Mouse (Mus musculus) stomach, embryonic 16.5 days (tissue): ENCODE measurements around the gene Rapgef5. TPM values are rescaled to one million over a fixed set of nuclear protein-coding genes. Genes with fewer than 3 reads are reported as not detected.

Experiments used
- ATAC-seq: fragments of 200-750 bp; cut with Nextera tagmentation; 2 replicates; pipeline ENCODE4 v1.8.0; 2017; ENCODE audit warnings: moderate number of reproducible peaks, moderate TSS enrichment; ENCODE audit not compliant: insufficient read depth, low FRiP score
- H3K27ac ChIP-seq: fragments of 300-500 bp; sonication (generic); 2 replicates; pipeline ENCODE4 v1.5.1; 2014; ENCODE audit warnings: low read length
- H3K27me3 ChIP-seq: fragments of 300-500 bp; sonication (generic); 2 replicates; pipeline ENCODE4 v1.6.1; 2014; ENCODE audit warnings: low read length, control low read depth, mixed read lengths; ENCODE audit not compliant: control insufficient read depth, insufficient read depth
- H3K36me3 ChIP-seq: fragments of 300-500 bp; sonication (generic); 2 replicates; pipeline ENCODE4 v1.6.1; 2014; ENCODE audit warnings: low read length; ENCODE audit not compliant: control insufficient read depth, insufficient read depth
- H3K4me1 ChIP-seq: fragments of 300-500 bp; sonication (generic); 2 replicates; pipeline ENCODE4 v1.6.1; 2014; ENCODE audit warnings: low read length, control low read depth, mixed read lengths; ENCODE audit not compliant: control insufficient read depth, insufficient read depth
- H3K4me2 ChIP-seq: fragments of 300-500 bp; sonication (generic); 2 replicates; pipeline ENCODE4 v1.6.1; 2014; ENCODE audit warnings: low read depth, low read length, mixed read lengths
- H3K4me3 ChIP-seq: fragments of 300-500 bp; sonication (generic); replicated peaks from 2 replicates; pipeline ENCODE4 v1.5.1; 2014; ENCODE audit warnings: mild to moderate bottlenecking, low read length
- H3K9ac ChIP-seq: fragments of 300-500 bp; sonication (generic); 2 replicates; pipeline ENCODE4 v1.6.1; 2014; ENCODE audit warnings: low read length
- H3K9me3 ChIP-seq: fragments of 300-500 bp; sonication (generic); replicated peaks from 2 replicates; pipeline ENCODE4 v1.6.1; 2016; ENCODE audit warnings: low read length, control low read depth; ENCODE audit not compliant: control insufficient read depth
- WGBS: fragments of 180-500 bp; shearing (Covaris S2); extraction: QIAGEN DNeasy Blood & Tissue Kit; methylation state at CpG from one replicate; pipeline ENCODE4 v1.1.7; 2014; 5-methylcytosine and 5-hydroxymethylcytosine counted together
- polyA plus RNA-seq: library from polyadenylated mRNA; unstranded; fragments of >200 nt; fragmentation: Nextera tagmentation; extraction: Ambion mirVana; gene quantifications from 2 replicates; pipeline ENCODE4 v1.2.1, GENCODE M21; 2015

Rapgef5 gene
- polyA plus RNA-seq, 1 experiment from 2014 or later: 8.3 TPM

GRCm38 (mm10) chr12:117524311-117525013, 8.2 kb downstream of the Rapgef5 start:
- 55% methylated on average over 9 of the region's 9 CpGs for WGBS
- Histone ChIP-seq H3K27ac (no peak overlapping the region), H3K4me2 (no peak overlapping the region), H3K4me3 (no peak overlapping the region), H3K36me3 (no peaks in the 10 kb centered on the region), H3K9me3 (no peaks in the 10 kb centered on the region), H3K4me1 (peaks cover 3% of the 10 kb centered on the region; the same call in 1 of the 2 replicates), H3K27me3 (no peaks in the 10 kb centered on the region), H3K9ac (no peak overlapping the region)
- no peak for ATAC-seq

DNA sequence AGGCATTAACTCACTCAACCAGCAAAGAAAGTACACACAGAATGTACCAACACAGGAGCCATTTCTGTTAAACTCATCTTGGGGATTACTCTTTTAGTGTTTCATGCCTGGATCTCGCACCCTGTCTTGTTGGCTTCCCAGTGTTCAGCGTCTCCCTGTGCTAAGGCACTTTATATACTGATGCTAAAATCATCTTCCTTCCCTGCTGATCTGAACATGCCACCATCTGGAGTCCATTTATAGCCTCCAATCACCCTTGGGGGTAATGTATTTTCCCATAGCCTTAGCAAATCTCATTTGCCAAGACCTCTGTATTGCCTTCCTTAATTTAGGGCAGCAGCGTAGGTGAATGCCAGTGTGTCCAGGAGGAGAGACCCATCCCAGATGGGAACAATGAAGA, 11.6 kb downstream of the Rapgef5 start:
- no peak overlapping the region for H3K4me2 ChIP-seq
- 0 out of 2 replicates have a peak, but pooled peaks cover 4% of the 10 kb centered on the region for H3K27me3 ChIP-seq
- peaks cover 3% of the 10 kb centered on the region; the same call in 1 of the 2 replicates for H3K4me1 ChIP-seq
- H3K27ac ChIP-seq: no peak overlapping the region
- H3K4me3 ChIP-seq: no peak overlapping the region
- 85% methylated on average over 3 of the region's 3 CpGs for WGBS
- no peaks in the 10 kb centered on the region for H3K36me3 ChIP-seq
- H3K9me3 ChIP-seq: no peaks in the 10 kb centered on the region
- H3K9ac ChIP-seq: no peak overlapping the region
- ATAC-seq: no peak

DNA sequence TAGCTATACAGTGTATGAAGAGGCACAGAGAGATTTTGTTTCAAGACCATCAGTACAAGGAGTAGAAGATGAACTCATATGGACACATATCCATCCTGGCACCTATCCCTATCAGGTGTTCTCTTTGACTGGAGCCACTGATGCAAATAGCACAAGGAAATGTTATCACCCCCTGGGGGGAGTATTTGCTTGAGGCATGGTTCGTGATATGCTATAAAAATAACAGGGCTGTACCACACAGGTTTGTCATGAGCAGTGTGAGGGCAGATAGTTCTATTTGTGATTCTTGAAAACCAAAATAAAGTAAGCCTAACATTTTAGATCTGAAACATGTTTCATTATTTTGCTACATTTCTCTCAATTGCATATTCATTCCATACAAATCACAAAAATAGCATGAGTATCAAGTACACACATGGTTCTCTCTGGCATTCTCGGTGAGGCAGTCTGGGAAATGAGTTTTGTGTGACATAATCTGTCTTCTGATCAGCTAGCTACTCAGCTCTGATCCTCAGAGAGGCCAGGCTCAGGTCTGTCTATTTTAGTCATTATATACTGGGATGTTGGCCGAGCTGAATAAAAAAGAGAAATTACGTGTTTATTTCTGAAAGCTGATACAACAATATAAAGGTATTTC, 12.3 kb downstream of the Rapgef5 start:
- no peak overlapping the region for H3K4me2 ChIP-seq
- no peak overlapping the region for H3K4me3 ChIP-seq
- H3K9ac ChIP-seq: no peak overlapping the region
- H3K9me3 ChIP-seq: no peaks in the 10 kb centered on the region
- H3K36me3 ChIP-seq: no peaks in the 10 kb centered on the region
- 75% methylated on average over 4 of the region's 4 CpGs for WGBS
- H3K27ac ChIP-seq: no peak overlapping the region
- H3K27me3 ChIP-seq: 0 out of 2 replicates have a peak, but pooled peaks cover 4% of the 10 kb centered on the region
- no peak for ATAC-seq
- peaks cover 3% of the 10 kb centered on the region; the same call in 1 of the 2 replicates for H3K4me1 ChIP-seq

GRCm38 (mm10) chr12:117531106-117531505, 14.8 kb downstream of the Rapgef5 start:
- Histone ChIP-seq H3K9ac (no peak overlapping the region), H3K4me3 (no peak overlapping the region), H3K4me1 (peaks cover 6% of the 10 kb centered on the region), H3K9me3 (no peaks in the 10 kb centered on the region), H3K4me2 (no peak overlapping the region), H3K27me3 (peaks cover 4% of the 10 kb centered on the region; the same call in 1 of the 2 replicates), H3K36me3 (no peaks in the 10 kb centered on the region), H3K27ac (no peak overlapping the region)
- 91% methylated on average over 4 of the region's 4 CpGs for WGBS
- ATAC-seq: no peak

DNA sequence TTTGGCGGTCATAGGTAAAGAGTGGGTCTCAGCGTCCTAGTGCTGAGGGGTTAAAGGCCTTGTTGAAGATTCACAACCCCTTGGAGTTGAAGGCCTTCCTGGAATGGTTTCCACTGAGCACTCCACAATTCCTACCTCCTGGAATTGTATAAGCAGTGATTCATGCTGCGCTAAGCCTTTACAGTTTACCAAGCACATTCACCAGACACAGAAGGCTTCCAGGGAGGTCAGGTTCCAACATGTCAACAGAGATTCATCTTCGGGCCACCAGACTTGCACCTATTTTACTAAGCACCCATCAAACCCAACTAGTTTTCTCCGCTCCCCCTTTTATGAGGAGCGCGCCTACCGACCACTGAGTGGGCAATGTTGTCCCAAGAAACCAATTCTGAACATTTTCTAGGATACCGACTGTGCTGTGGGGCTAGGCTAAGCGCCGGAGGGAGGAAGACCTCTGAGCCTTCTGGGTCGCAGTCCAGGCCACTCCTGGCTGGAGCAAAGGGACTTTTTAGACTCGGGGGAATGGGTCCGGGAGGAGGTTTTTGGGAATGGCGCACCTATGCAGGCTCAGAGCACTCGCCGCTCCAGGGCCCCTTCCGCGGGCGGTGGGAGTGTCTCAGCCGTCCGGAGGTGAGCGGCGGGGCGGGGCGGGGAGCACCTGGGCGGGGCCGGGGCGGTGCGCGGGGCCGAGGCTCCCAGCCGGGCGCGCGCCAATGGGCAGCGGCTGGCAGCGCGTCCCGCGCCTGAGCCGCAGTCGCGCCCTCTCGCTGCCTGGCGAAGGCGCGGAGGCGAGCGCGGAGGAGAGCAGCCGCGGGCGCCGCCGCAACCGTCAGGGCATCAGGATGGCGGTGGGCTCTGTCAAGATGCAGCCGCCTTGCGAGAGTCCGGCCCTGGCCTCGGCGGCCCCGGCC, 17.2 kb downstream of the Rapgef5 start:
- no peaks in the 10 kb centered on the region for H3K9me3 ChIP-seq
- H3K27ac ChIP-seq: peak overlapping the region; percentile 86
- H3K36me3 ChIP-seq: no peaks in the 10 kb centered on the region
- peaks cover 6% of the 10 kb centered on the region for H3K4me1 ChIP-seq
- peaks cover 4% of the 10 kb centered on the region; the same call in 1 of the 2 replicates for H3K27me3 ChIP-seq
- H3K4me3 ChIP-seq: peak overlapping the region; percentile 64
- peak overlapping the region; percentile 81 for H3K9ac ChIP-seq
- WGBS: 5% methylated on average over 57 of the region's 64 CpGs
- H3K4me2 ChIP-seq: peak overlapping the region; percentile 90
- peak; percentile 91 for ATAC-seq

GRCm38 (mm10) chr12:117534087-117534751, 17.9 kb downstream of the Rapgef5 start:
- peak overlapping the region; percentile 76 for H3K27ac ChIP-seq
- ATAC-seq: peak; percentile 79
- peaks cover 6% of the 10 kb centered on the region for H3K4me1 ChIP-seq
- H3K27me3 ChIP-seq: peaks cover 4% of the 10 kb centered on the region; the same call in 1 of the 2 replicates
- no peaks in the 10 kb centered on the region for H3K9me3 ChIP-seq
- H3K9ac ChIP-seq: peak overlapping the region; percentile 81
- H3K4me3 ChIP-seq: peak overlapping the region; percentile 64
- H3K4me2 ChIP-seq: peak overlapping the region; percentile 90
- WGBS: under 1% methylated on average over 48 of the region's 66 CpGs
- H3K36me3 ChIP-seq: no peaks in the 10 kb centered on the region

GRCm38 (mm10) chr12:117540352-117540751, 24.1 kb downstream of the Rapgef5 start:
- WGBS: 46% methylated on average over 2 of the region's 2 CpGs
- Histone ChIP-seq H3K4me2 (no peak overlapping the region), H3K9ac (no peak overlapping the region), H3K4me1 (0 out of 2 replicates have a peak, but pooled peaks cover 2% of the 10 kb centered on the region), H3K4me3 (no peak overlapping the region), H3K9me3 (no peaks in the 10 kb centered on the region), H3K27ac (no peak overlapping the region), H3K27me3 (no peaks in the 10 kb centered on the region; the same call in 1 of the 2 replicates), H3K36me3 (no peaks in the 10 kb centered on the region)
- ATAC-seq: no peak

- Histone ChIP-seq H3K9ac (no peak overlapping the region), H3K27me3 (no peaks in the 10 kb centered on the region), H3K4me1 (no peaks in the 10 kb centered on the region; the same call in 1 of the 2 replicates), H3K4me3 (no peak overlapping the region), H3K27ac (peak overlapping the region; percentile 64; the same call in 1 of the 2 replicates), H3K4me2 (0 out of 2 replicates have a peak overlapping the region, but pooled peaks have one; percentile 10), H3K36me3 (no peaks in the 10 kb centered on the region), H3K9me3 (0 out of 2 replicates have a peak, but pooled peaks cover 2% of the 10 kb centered on the region)
- WGBS: 52% methylated on average over 6 of the region's 6 CpGs
- ATAC-seq: peak; percentile 85; the same call in 1 of the 2 replicates
Observed at GRCm38 (mm10) chr12:117545277-117545676, 29.0 kb downstream of the Rapgef5 start.
